Mouse (Mus musculus): ENCODE data around the gene Vmn2r61.

Vmn2r61 gene

DNA sequence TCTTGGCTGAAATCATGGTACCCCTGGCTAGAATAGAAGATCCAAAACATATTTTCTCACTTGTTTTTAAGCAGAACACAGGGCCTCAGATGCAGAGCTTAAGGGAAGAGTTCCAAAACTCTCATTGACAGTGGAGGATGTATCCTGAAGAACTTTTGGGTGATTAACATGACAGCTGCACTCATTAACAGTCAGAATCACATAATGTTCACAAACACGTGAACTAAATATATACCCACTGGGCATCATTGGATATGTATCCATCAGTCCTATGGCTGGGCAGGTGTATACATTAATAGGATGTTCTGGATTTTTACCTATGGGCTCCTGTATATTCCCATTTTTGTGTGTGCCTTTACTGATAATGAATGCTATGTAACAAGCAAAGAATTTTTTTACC, at the start of gene Vmn2r61:
Gene Vmn2r61 (plus strand): TSS at position 301 of the 400 bp plus-strand sequence.
- DNase-seq (ENCODE audit: low spot score): no peak
